Mouse (Mus musculus): Measurements from ENCODE around the gene Prkn. TPM values are rescaled to one million over a fixed set of nuclear protein-coding genes. Genes with fewer than 3 reads are reported as not detected.

Gene Prkn
- total RNA-seq, 2 experiments from 2014 or later = 16.9 to 17.7 TPM

- no peak for DNase-seq (ENCODE audit: low spot score in 2 of 2)
Measured at GRCm38 (mm10) chr17:12062861-12063260, 1222.7 kb downstream of the Prkn start.

GRCm38 (mm10) chr17:12063533-12063932 lies 1223.3 kb downstream of the Prkn start:
- DNase-seq (ENCODE audit: low spot score in 2 of 2) = no peak

GRCm38 (mm10) chr17:12066054-12066453 lies 1225.9 kb downstream of the Prkn start:
- no peak for DNase-seq (ENCODE audit: low spot score in 2 of 2)

- DNase-seq (ENCODE audit: low spot score in 2 of 2) = no peak
Measured at GRCm38 (mm10) chr17:12076816-12077215, 1236.6 kb downstream of the Prkn start.

- DNase-seq (ENCODE audit: low spot score in 2 of 2) = no peak
Measured at GRCm38 (mm10) chr17:12080656-12081495, 1240.7 kb downstream of the Prkn start.

- DNase-seq (ENCODE audit: low spot score in 2 of 2) = no peak
Measured at GRCm38 (mm10) chr17:12082201-12082600, 1242.0 kb downstream of the Prkn start.

- no peak for DNase-seq (ENCODE audit: low spot score in 2 of 2)
Measured at GRCm38 (mm10) chr17:12090261-12090927, 1250.2 kb downstream of the Prkn start.

- no peak for DNase-seq (ENCODE audit: low spot score in 2 of 2)
Measured at GRCm38 (mm10) chr17:12092901-12093564, 1252.8 kb downstream of the Prkn start.

GRCm38 (mm10) chr17:12094016-12094415 lies 1253.8 kb downstream of the Prkn start:
- no peak for DNase-seq (ENCODE audit: low spot score in 2 of 2)

GRCm38 (mm10) chr17:12094827-12095590 lies 1254.8 kb downstream of the Prkn start:
- no peak for DNase-seq (ENCODE audit: low spot score in 2 of 2)

GRCm38 (mm10) chr17:12099415-12099814 lies 1259.2 kb downstream of the Prkn start:
- no peak for DNase-seq (ENCODE audit: low spot score in 2 of 2)

- DNase-seq (ENCODE audit: low spot score in 2 of 2) = no peak
Measured at GRCm38 (mm10) chr17:12102326-12102725, 1262.1 kb downstream of the Prkn start.

GRCm38 (mm10) chr17:12103781-12104180 lies 1263.6 kb downstream of the Prkn start:
- no peak for DNase-seq (ENCODE audit: low spot score in 2 of 2)

GRCm38 (mm10) chr17:12104245-12104644 lies 1264.1 kb downstream of the Prkn start:
- no peak for DNase-seq (ENCODE audit: low spot score in 2 of 2)

GRCm38 (mm10) chr17:12104690-12105089 lies 1264.5 kb downstream of the Prkn start:
- no peak for DNase-seq (ENCODE audit: low spot score in 2 of 2)

GRCm38 (mm10) chr17:12106255-12106654 lies 1266.1 kb downstream of the Prkn start:
- DNase-seq (ENCODE audit: low spot score in 2 of 2) = no peak

Other genes starting within 250 kb of the Prkn start
- 1 to 10 TPM; 2.9 to 3.2 TPM for gene Pacrg, start 73 bp upstream of the Prkn start, total RNA-seq (2021)